Mouse (Mus musculus) intestine, postnatal 0 days (tissue): ENCODE data around the gene Calcr. TPM values are rescaled to one million over a fixed set of nuclear protein-coding genes. Genes with fewer than 3 reads are reported as not detected.

ENCODE experiments used
- ATAC-seq: fragments of 200-750 bp; cut with Nextera tagmentation; 2 replicates; pipeline ENCODE4 v1.8.0; 2017; ENCODE audit warnings: mild to moderate bottlenecking, moderate TSS enrichment, moderate library complexity
- H3K27ac ChIP-seq: fragments of 300-500 bp; sonication (generic); 2 replicates; pipeline ENCODE4 v1.5.1; 2014; ENCODE audit warnings: mild to moderate bottlenecking, low read depth, low read length, moderate library complexity
- H3K27me3 ChIP-seq: fragments of 300-500 bp; sonication (generic); replicated peaks from 2 replicates; pipeline ENCODE4 v1.6.1; 2014; ENCODE audit warnings: low read length, mixed read lengths; ENCODE audit not compliant: control insufficient read depth, insufficient read depth
- H3K36me3 ChIP-seq: fragments of 300-500 bp; sonication (generic); 2 replicates; pipeline ENCODE4 v1.6.1; 2014; ENCODE audit warnings: mild to moderate bottlenecking, moderate library complexity; ENCODE audit not compliant: control insufficient read depth, insufficient read depth
- H3K4me1 ChIP-seq: fragments of 300-500 bp; sonication (generic); replicated peaks from 2 replicates; pipeline ENCODE4 v1.6.1; 2014; ENCODE audit warnings: antibody characterized with exemption, low read length, mixed read lengths; ENCODE audit not compliant: control insufficient read depth, insufficient read depth
- H3K4me2 ChIP-seq: fragments of 300-500 bp; sonication (generic); replicated peaks from 2 replicates; pipeline ENCODE4 v1.6.1; 2014; ENCODE audit warnings: low read depth, mild to moderate bottlenecking, moderate library complexity
- H3K4me3 ChIP-seq: fragments of 300-500 bp; sonication (generic); 2 replicates; pipeline ENCODE4 v1.5.1; 2014; ENCODE audit warnings: low read depth, low read length
- H3K9ac ChIP-seq: fragments of 300-500 bp; sonication (generic); 2 replicates; pipeline ENCODE4 v1.6.1; 2014; ENCODE audit warnings: mild to moderate bottlenecking, low read depth, low read length
- H3K9me3 ChIP-seq: fragments of 300-500 bp; sonication (generic); 2 replicates; pipeline ENCODE4 v1.6.1; 2016; ENCODE audit warnings: mixed run types; ENCODE audit not compliant: control insufficient read depth
- CTCF ChIP-seq: sonication (generic); IDR thresholded peaks from 2 replicates; pipeline ENCODE4 v1.5.1; 2016; ENCODE audit warnings: low read depth, mild to moderate bottlenecking, control low read depth, antibody characterized with exemption, moderate library complexity
- WGBS: fragments of 180-500 bp; shearing (Covaris S2); extraction: QIAGEN DNeasy Blood & Tissue Kit; methylation state at CpG from one replicate; pipeline ENCODE4 v1.1.7; 2014; 5-methylcytosine and 5-hydroxymethylcytosine counted together
- microRNA counts: library from miRNA; unstranded; fragments of <30 nt; microRNA quantifications from one replicate; lab custom pipeline; 2016
- microRNA-seq: library from miRNA; unstranded; fragments of <30 nt; microRNA quantifications from one replicate; pipeline ENCODE4, GENCODE M21; 2016
- polyA plus RNA-seq: library from polyadenylated mRNA; unstranded; fragments of >200 nt; fragmentation: Nextera tagmentation; extraction: Ambion mirVana; gene quantifications from 2 replicates; pipeline ENCODE4 v1.2.1, GENCODE M21; 2015

The Calcr gene
- polyA plus RNA-seq, 1 experiment from 2014 or later = 0.05 TPM

GRCm38 (mm10) chr6:3664147-3664716, 100.3 kb downstream of the Calcr start:
- Histone ChIP-seq H3K9me3 (no peaks in the 10 kb centered on the region), H3K9ac (no peak overlapping the region), H3K36me3 (no peaks in the 10 kb centered on the region), H3K4me3 (no peak overlapping the region), H3K27ac (no peak overlapping the region), H3K4me2 (0 out of 2 replicates have a peak overlapping the region, but pooled peaks have one; percentile 17), H3K27me3 (no peaks in the 10 kb centered on the region), H3K4me1 (no peaks in the 10 kb centered on the region)
- 40% methylated on average over 10 of the region's 10 CpGs for WGBS
- peak; percentile 73 for ATAC-seq
- no peak for TF ChIP-seq CTCF

GRCm38 (mm10) chr6:3658405-3658804, 106.1 kb downstream of the Calcr start:
- H3K4me2 ChIP-seq = no peak overlapping the region
- no peaks in the 10 kb centered on the region for H3K36me3 ChIP-seq
- no peak overlapping the region for H3K4me3 ChIP-seq
- no peak for ATAC-seq
- no peak for TF ChIP-seq CTCF
- H3K27ac ChIP-seq = no peak overlapping the region
- no peaks in the 10 kb centered on the region for H3K9me3 ChIP-seq
- no peaks in the 10 kb centered on the region for H3K27me3 ChIP-seq
- no peak overlapping the region for H3K9ac ChIP-seq
- H3K4me1 ChIP-seq = no peaks in the 10 kb centered on the region
- 93% methylated on average over 4 of the region's 4 CpGs for whole genome bisulfite sequencing

MicroRNAs within 50 kb of the gene (microRNA counts, 519-probe panel; counts per million panel counts)
- not detected for microRNA mmu-miR-489 (lab: Ali Mortazavi, UCI)
- not detected for microRNA mmu-miR-653 (lab: Ali Mortazavi, UCI)

Small RNA genes within 50 kb of the gene (microRNA-seq; reads per million reads assigned to microRNA genes)
- gene Mir489 (not detected), gene Mir653 (not detected)

Other genes starting within 250 kb of the Calcr start
- gene Tfpi2, start 224.2 kb upstream of the Calcr start, polyA plus RNA-seq = 7.1 and 8.2 TPM in 2 replicates
- gene Gngt1, start 229.1 kb upstream of the Calcr start, polyA plus RNA-seq = 0.17 TPM in 1 of 2 replicates, not detected in the other
- 93.7 and 100 TPM in 2 replicates for gene Gng11, start 239.2 kb upstream of the Calcr start, polyA plus RNA-seq